Mouse (Mus musculus) ES-Bruce4 (cell line): ENCODE data around the gene Yipf2.

Experiments
- CTCF ChIP-seq: IDR thresholded peaks from one replicate; pipeline ENCODE4 v1.8.1; 2011; ENCODE audit warnings: low read depth, low read length
- EP300 ChIP-seq: IDR thresholded peaks from 2 replicates; pipeline ENCODE4 v1.6.1; 2011; ENCODE audit warnings: low read depth, low read length; ENCODE audit not compliant: insufficient read depth
- POLR2A ChIP-seq: IDR thresholded peaks from one replicate; pipeline ENCODE4 v1.8.1; 2011; ENCODE audit warnings: low read length; ENCODE audit not compliant: insufficient read depth

DNA sequence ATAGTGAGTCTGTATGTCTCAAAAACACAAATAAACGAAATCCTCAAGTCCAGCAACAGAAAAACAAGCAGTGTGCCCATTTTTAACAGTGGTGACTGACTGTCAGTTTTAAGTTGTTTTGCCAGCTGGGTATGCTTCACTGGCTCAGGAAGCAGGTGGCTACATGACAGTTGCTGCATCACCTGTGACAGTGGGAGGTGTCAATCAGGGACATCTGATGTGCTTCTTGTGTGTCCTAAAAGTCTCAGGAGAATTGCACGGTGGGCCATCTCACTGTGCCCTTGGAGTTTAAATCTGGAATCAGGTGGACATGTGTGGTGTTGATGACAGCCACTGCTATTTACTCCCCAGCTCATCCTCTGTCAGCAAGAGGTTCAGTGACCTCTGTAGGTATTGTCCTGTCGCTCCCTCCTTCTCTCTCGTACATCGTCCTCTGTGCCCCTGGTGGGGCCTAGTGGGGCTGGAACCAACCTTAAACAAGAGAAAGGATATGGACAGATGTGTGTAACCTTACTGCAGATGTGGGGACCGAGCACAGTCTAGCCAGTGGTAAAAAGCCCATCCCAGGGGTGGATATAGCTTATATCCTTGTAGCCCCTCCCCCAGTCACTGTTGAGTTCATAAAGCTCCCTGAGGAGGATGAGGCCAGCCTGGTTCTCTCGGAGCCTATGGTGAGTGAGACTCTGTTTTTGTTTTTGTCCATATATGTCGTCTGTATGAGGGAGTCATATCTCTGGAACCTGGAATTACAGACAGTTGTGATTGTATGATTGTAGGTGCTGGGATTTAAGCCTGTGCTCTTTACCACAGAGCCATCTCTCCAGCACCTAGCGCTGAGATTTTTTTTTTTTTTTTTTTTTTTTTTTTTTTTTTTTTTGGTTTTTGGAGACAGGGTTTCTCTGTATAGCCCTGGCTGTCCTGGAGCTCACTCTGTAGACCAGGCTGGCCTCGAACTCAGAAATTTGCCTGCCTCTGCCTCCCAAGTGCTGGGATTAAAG, 33.0 kb upstream of the Yipf2 start:
- TF ChIP-seq CTCF, result no peak
- TF ChIP-seq POLR2A, result no peak
- TF ChIP-seq EP300, result no peak
